Mouse (Mus musculus) stomach, embryonic 15.5 days (tissue): Measurements from ENCODE around the gene 4921509C19Rik. TPM values are rescaled to one million over a fixed set of nuclear protein-coding genes. Genes with fewer than 3 reads are reported as not detected.
A peak's percentile ranks its signal among the peaks of the same experiment; 100 is the strongest.
"Not testable (repeated sequence)": the region's sequence is repeated elsewhere in the genome, so short reads cannot be mapped to it uniquely, and the experiment has no call there.

ENCODE experiments used
- ATAC-seq: fragments of 200-750 bp; cut with Nextera tagmentation; 2 replicates; pipeline ENCODE4 v1.8.0; 2017; ENCODE audit warnings: low read depth, moderate number of reproducible peaks, moderate TSS enrichment; ENCODE audit not compliant: insufficient read depth, low FRiP score
- H3K27ac ChIP-seq: fragments of 300-500 bp; sonication (generic); 2 replicates; pipeline ENCODE4 v1.5.1; 2015; ENCODE audit warnings: mild to moderate bottlenecking, inconsistent platforms
- H3K27me3 ChIP-seq: fragments of 300-500 bp; sonication (generic); replicated peaks from 2 replicates; pipeline ENCODE4 v1.6.1; 2015; ENCODE audit warnings: inconsistent platforms
- H3K36me3 ChIP-seq: fragments of 300-500 bp; sonication (generic); 2 replicates; pipeline ENCODE4 v1.6.1; 2015; ENCODE audit warnings: inconsistent platforms
- H3K4me1 ChIP-seq: fragments of 300-500 bp; sonication (generic); 2 replicates; pipeline ENCODE4 v1.6.1; 2015; ENCODE audit warnings: inconsistent platforms
- H3K4me2 ChIP-seq: fragments of 300-500 bp; sonication (generic); 2 replicates; pipeline ENCODE4 v1.6.1; 2015; ENCODE audit warnings: mild to moderate bottlenecking, inconsistent platforms
- H3K4me3 ChIP-seq: fragments of 300-500 bp; sonication (generic); replicated peaks from 2 replicates; pipeline ENCODE4 v1.5.1; 2015; ENCODE audit warnings: inconsistent platforms
- H3K9ac ChIP-seq: fragments of 300-500 bp; sonication (generic); 2 replicates; pipeline ENCODE4 v1.6.1; 2015; ENCODE audit warnings: inconsistent platforms
- H3K9me3 ChIP-seq: fragments of 300-500 bp; sonication (generic); 2 replicates; pipeline ENCODE4 v1.6.1; 2016; ENCODE audit warnings: inconsistent platforms
- WGBS: fragments of 180-500 bp; shearing (Covaris S2); methylation state at CpG from one replicate; pipeline ENCODE4 v1.1.7; 2015; 5-methylcytosine and 5-hydroxymethylcytosine counted together
- polyA plus RNA-seq: library from polyadenylated mRNA; unstranded; fragments of >200 nt; fragmentation: Nextera tagmentation; extraction: Ambion mirVana; gene quantifications from 2 replicates; pipeline ENCODE4 v1.2.1, GENCODE M21; 2015

Gene 4921509C19Rik
- not detected in 2 replicates for polyA plus RNA-seq

GRCm38 (mm10) chr2:151476053-151476452 is at the start of gene 4921509C19Rik:
4921509C19Rik (minus strand) TSS chr2:151476153.
- not testable (repeated sequence) for H3K36me3 ChIP-seq, H3K27me3 ChIP-seq, H3K4me2 ChIP-seq, H3K9ac ChIP-seq, H3K27ac ChIP-seq, H3K4me3 ChIP-seq, H3K9me3 ChIP-seq, H3K4me1 ChIP-seq, ATAC-seq
- WGBS: 88% methylated on average over 5 of the region's 5 CpGs

GRCm38 (mm10) chr2:151525520-151525919 is 49.6 kb upstream of the 4921509C19Rik start:
- Histone ChIP-seq H3K27me3 (no peaks in the 10 kb centered on the region), H3K9ac (no peak overlapping the region), H3K4me3 (no peak overlapping the region), H3K36me3 (no peaks in the 10 kb centered on the region), H3K4me1 (0 out of 2 replicates have a peak, but pooled peaks cover 3% of the 10 kb centered on the region), H3K27ac (no peak overlapping the region), H3K9me3 (no peaks in the 10 kb centered on the region), H3K4me2 (no peak overlapping the region)
- 59% methylated on average over 2 of the region's 2 CpGs for WGBS
- no peak for ATAC-seq

- H3K36me3 ChIP-seq: 0 out of 2 replicates have a peak, but pooled peaks cover 2% of the 10 kb centered on the region
- ATAC-seq: no peak
- no peak overlapping the region for H3K9ac ChIP-seq
- no peak overlapping the region for H3K4me2 ChIP-seq
- no peak overlapping the region for H3K4me3 ChIP-seq
- H3K9me3 ChIP-seq: no peaks in the 10 kb centered on the region
- WGBS: 56% methylated on average over 4 of the region's 4 CpGs
- H3K27me3 ChIP-seq: no peaks in the 10 kb centered on the region
- H3K4me1 ChIP-seq: no peaks in the 10 kb centered on the region
- no peak overlapping the region for H3K27ac ChIP-seq
These were observed 48.5 kb upstream of the 4921509C19Rik start for GRCm38 (mm10) chr2:151524324-151525041.

- WGBS: 77% methylated on average over 2 of the region's 2 CpGs
- Histone ChIP-seq H3K27ac (no peak overlapping the region), H3K36me3 (0 out of 2 replicates have a peak, but pooled peaks cover 9% of the 10 kb centered on the region), H3K9ac (no peak overlapping the region), H3K9me3 (no peaks in the 10 kb centered on the region), H3K4me2 (no peak overlapping the region), H3K4me1 (no peaks in the 10 kb centered on the region), H3K27me3 (no peaks in the 10 kb centered on the region), H3K4me3 (no peak overlapping the region)
- no peak for ATAC-seq
These were observed 43.0 kb upstream of the 4921509C19Rik start for GRCm38 (mm10) chr2:151519000-151519399.

- no peak overlapping the region for H3K4me3 ChIP-seq
- no peaks in the 10 kb centered on the region for H3K4me1 ChIP-seq
- H3K27ac ChIP-seq: no peak overlapping the region
- 79% methylated on average over 3 of the region's 3 CpGs for WGBS
- no peak overlapping the region for H3K4me2 ChIP-seq
- ATAC-seq: no peak
- peaks cover 38% of the 10 kb centered on the region for H3K36me3 ChIP-seq
- no peak overlapping the region for H3K9ac ChIP-seq
- no peaks in the 10 kb centered on the region for H3K9me3 ChIP-seq
- no peaks in the 10 kb centered on the region for H3K27me3 ChIP-seq
These were observed 37.8 kb upstream of the 4921509C19Rik start for GRCm38 (mm10) chr2:151513525-151514285.

- Histone ChIP-seq H3K4me1 (no peaks in the 10 kb centered on the region), H3K36me3 (peaks cover 41% of the 10 kb centered on the region), H3K27me3 (no peaks in the 10 kb centered on the region), H3K4me2 (no peak overlapping the region), H3K4me3 (no peak overlapping the region), H3K9ac (no peak overlapping the region), H3K27ac (no peak overlapping the region), H3K9me3 (no peaks in the 10 kb centered on the region)
- no peak for ATAC-seq
These were observed 36.2 kb upstream of the 4921509C19Rik start for GRCm38 (mm10) chr2:151512199-151512598.

GRCm38 (mm10) chr2:151504226-151504625 is 28.3 kb upstream of the 4921509C19Rik start:
- Histone ChIP-seq H3K4me2 (no peak overlapping the region), H3K9ac (no peak overlapping the region), H3K27me3 (no peaks in the 10 kb centered on the region), H3K27ac (no peak overlapping the region), H3K36me3 (peaks cover 54% of the 10 kb centered on the region), H3K4me1 (no peaks in the 10 kb centered on the region), H3K9me3 (no peaks in the 10 kb centered on the region), H3K4me3 (no peak overlapping the region)
- 90% methylated on average over 4 of the region's 4 CpGs for WGBS
- ATAC-seq: no peak

- WGBS: 90% methylated on average over 6 of the region's 6 CpGs
- Histone ChIP-seq H3K4me2 (no peak overlapping the region), H3K4me1 (no peaks in the 10 kb centered on the region), H3K27ac (no peak overlapping the region), H3K36me3 (peaks cover 44% of the 10 kb centered on the region), H3K9me3 (no peaks in the 10 kb centered on the region), H3K27me3 (no peaks in the 10 kb centered on the region), H3K4me3 (no peak overlapping the region), H3K9ac (no peak overlapping the region)
- no peak for ATAC-seq
These were observed 24.6 kb upstream of the 4921509C19Rik start for GRCm38 (mm10) chr2:151500442-151501007.

GRCm38 (mm10) chr2:151498358-151498757 is 22.4 kb upstream of the 4921509C19Rik start:
- Histone ChIP-seq H3K4me2 (no peak overlapping the region), H3K9me3 (no peaks in the 10 kb centered on the region), H3K4me1 (no peaks in the 10 kb centered on the region; the same call in 1 of the 2 replicates), H3K27me3 (no peaks in the 10 kb centered on the region), H3K27ac (no peak overlapping the region), H3K9ac (no peak overlapping the region), H3K36me3 (peaks cover 34% of the 10 kb centered on the region), H3K4me3 (no peak overlapping the region)
- no peak for ATAC-seq
- 70% methylated on average over 3 of the region's 3 CpGs for WGBS

- under 1% methylated on average over 70 of the region's 73 CpGs for WGBS
- no peaks in the 10 kb centered on the region for H3K9me3 ChIP-seq
- no peaks in the 10 kb centered on the region; the same call in 1 of the 2 replicates for H3K4me1 ChIP-seq
- H3K4me3 ChIP-seq: peak within 1 kb of the TSS; percentile 97
- peak within 1 kb of the TSS; percentile 87 for H3K9ac ChIP-seq
- ATAC-seq: peak; percentile 100
- H3K27ac ChIP-seq: peak within 1 kb of the TSS; percentile 57; the same call in 1 of the 2 replicates
- H3K27me3 ChIP-seq: no peaks in the 10 kb centered on the region
- peaks cover 8% of the 10 kb centered on the region; the same call in 1 of the 2 replicates for H3K36me3 ChIP-seq
- H3K4me2 ChIP-seq: peak within 1 kb of the TSS; percentile 79
These were observed 18.3 kb upstream of the 4921509C19Rik start, which contains the start of gene Nsfl1c for GRCm38 (mm10) chr2:151494035-151494803. Nsfl1c (plus strand) TSS chr2:151494182.

- Histone ChIP-seq H3K4me1 (no peaks in the 10 kb centered on the region), H3K27ac (no peak overlapping the region), H3K9ac (no peak overlapping the region), H3K27me3 (no peaks in the 10 kb centered on the region), H3K36me3 (no peaks in the 10 kb centered on the region), H3K4me2 (no peak overlapping the region), H3K9me3 (no peaks in the 10 kb centered on the region), H3K4me3 (no peak overlapping the region)
- no peak for ATAC-seq
These were observed 10.5 kb upstream of the 4921509C19Rik start for GRCm38 (mm10) chr2:151486496-151486895.
